Comparison of ENCODE assay signal across 8 mouse cellular contexts in the genomic region with DNA sequence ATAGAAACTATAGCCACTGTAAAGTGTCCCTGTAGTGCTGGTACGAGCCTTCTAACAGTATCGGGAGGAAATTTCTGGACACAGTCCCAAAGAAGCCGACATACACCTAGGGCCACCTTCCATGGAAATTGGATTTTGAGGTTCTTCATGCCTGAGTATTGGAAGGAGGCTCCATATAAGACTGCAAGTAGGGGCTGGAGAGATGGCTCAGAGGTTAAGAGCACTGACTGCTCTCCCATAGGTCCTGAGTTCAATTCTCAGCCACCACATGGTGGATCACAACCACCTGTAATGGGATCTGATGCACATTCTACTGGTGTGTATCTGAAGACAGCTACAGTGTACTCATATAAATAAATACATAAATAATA. TPM values are rescaled to one million over a fixed set of nuclear protein-coding genes. Genes with fewer than 3 reads are reported as not detected.
A peak's percentile ranks its signal among the peaks of the same experiment; 100 is the strongest.
DNase-seq lines count a peak whose midpoint lies in the region; ATAC-seq and TF ChIP-seq lines count a peak whose summit lies in the region.

No protein-coding gene starts in this region.

- intact Hi-C loops in heart, postnatal 10 days (cut with DNase I), result no loop called here

- peak overlapping the region; percentile 70 for H3K4me3 ChIP-seq in heart, embryonic 15.5 days
- H3K4me3 ChIP-seq in G1E (ENCODE audit: low read depth, low read length), result peak overlapping the region; percentile 73
- H3K4me3 ChIP-seq in forebrain, postnatal 0 days (ENCODE audit: low read depth, low read length), result peak overlapping the region; percentile 62
- H3K4me3 ChIP-seq in midbrain, embryonic 10.5 days, result peak overlapping the region; percentile 66

- no peak for ATAC-seq in heart, embryonic 15.5 days (replicated peaks; ENCODE audit: insufficient number of reproducible peaks, insufficient read depth, low FRiP score, low read depth)
- ATAC-seq in G1E (ENCODE audit: extremely low read depth, insufficient number of reproducible peaks, low FRiP score, poor library complexity, severe bottlenecking), result no peak
- ATAC-seq in forebrain, postnatal 0 days, result no peak; the same call in 1 of the 2 replicates

- no peak for DNase-seq in heart, postnatal 10 days
- no peak for DNase-seq in G1E (ENCODE audit: low spot score)
- no peak for DNase-seq in forebrain, postnatal 0 days
- DNase-seq in midbrain, embryonic 10.5 days (ENCODE audit: low spot score), result no peak
- DNase-seq in left cerebral cortex, adult 8-10 months (ENCODE audit: low spot score in 2 of 2), result no peak
- DNase-seq in B cell, adult 2 months, result no peak
- no peak for DNase-seq in layer of hippocampus, postnatal 10 days (ENCODE audit: low spot score in 2 of 2)

- no peak for TF ChIP-seq CTCF in G1E (IDR thresholded peaks at IDR 0.05; ENCODE audit: low read depth, low read length)
- no peak for TF ChIP-seq CTCF in forebrain, postnatal 0 days (IDR thresholded peaks at IDR 0.05; ENCODE audit: low read depth)

- peak overlapping the region; percentile 99 for H3K27ac ChIP-seq in heart, embryonic 15.5 days
- H3K27ac ChIP-seq in forebrain, postnatal 0 days (ENCODE audit: low read depth, low read length), result peak overlapping the region; percentile 98
- H3K27ac ChIP-seq in midbrain, embryonic 10.5 days (replicated peaks), result peak overlapping the region; percentile 93

- no peaks in the 10 kb centered on the region for H3K9me3 ChIP-seq in heart, embryonic 15.5 days (replicated peaks)
- peaks cover 5% of the 10 kb centered on the region; the same call in 1 of the 2 replicates for H3K9me3 ChIP-seq in G1E (replicated peaks)
- no peaks in the 10 kb centered on the region for H3K9me3 ChIP-seq in forebrain, postnatal 0 days (ENCODE audit: low read length)
- H3K9me3 ChIP-seq in midbrain, embryonic 10.5 days (replicated peaks), result peaks cover 10% of the 10 kb centered on the region

- H3K9ac ChIP-seq in heart, embryonic 15.5 days, result peak overlapping the region; percentile 70
- peak overlapping the region; percentile 65 for H3K9ac ChIP-seq in forebrain, postnatal 0 days

- H3K27me3 ChIP-seq in heart, embryonic 15.5 days, result no peaks in the 10 kb centered on the region
- no peaks in the 10 kb centered on the region for H3K27me3 ChIP-seq in G1E (ENCODE audit: insufficient read depth, low read length)
- no peaks in the 10 kb centered on the region for H3K27me3 ChIP-seq in forebrain, postnatal 0 days (ENCODE audit: insufficient read depth, low read length)
- no peaks in the 10 kb centered on the region for H3K27me3 ChIP-seq in midbrain, embryonic 10.5 days (ENCODE audit: low read depth, poor library complexity, severe bottlenecking)

- peaks cover 10% of the 10 kb centered on the region for H3K4me1 ChIP-seq in heart, embryonic 15.5 days (replicated peaks)
- peaks cover 55% of the 10 kb centered on the region for H3K4me1 ChIP-seq in G1E (ENCODE audit: insufficient read depth, low read depth, low read length)
- H3K4me1 ChIP-seq in forebrain, postnatal 0 days (ENCODE audit: insufficient read depth), result no peaks in the 10 kb centered on the region; the same call in 1 of the 2 replicates
- H3K4me1 ChIP-seq in midbrain, embryonic 10.5 days, result peaks cover 20% of the 10 kb centered on the region

- peaks cover 10% of the 10 kb centered on the region for H3K36me3 ChIP-seq in heart, embryonic 15.5 days
- H3K36me3 ChIP-seq in G1E (replicated peaks), result peaks cover 54% of the 10 kb centered on the region
- peaks cover 14% of the 10 kb centered on the region for H3K36me3 ChIP-seq in forebrain, postnatal 0 days (ENCODE audit: insufficient read depth)
- peaks cover 42% of the 10 kb centered on the region for H3K36me3 ChIP-seq in midbrain, embryonic 10.5 days

- 9% methylated on average over 3 of the region's 3 CpGs for WGBS in heart, embryonic 15.5 days
- WGBS in forebrain, postnatal 0 days, result 8% methylated on average over 3 of the region's 3 CpGs
- 24% methylated on average over 3 of the region's 3 CpGs for WGBS in midbrain, embryonic 10.5 days

- peak overlapping the region; percentile 79 for H3K4me2 ChIP-seq in heart, embryonic 15.5 days
- peak overlapping the region; percentile 45 for H3K4me2 ChIP-seq in forebrain, postnatal 0 days (ENCODE audit: low read depth)

RNA-seq across cellular contexts. Expression of a gene that starts 0.6 kb away (rescaled TPM):
- 17.1 and 23.8 TPM in 2 replicates for polyA plus RNA-seq in heart, embryonic 15.5 days (2015; fragmentation: Nextera tagmentation; extraction: Ambion mirVana)
- total RNA-seq in heart, postnatal 10 days (2021), result 10 to 100 TPM; 12.8 to 14.9 TPM
- total RNA-seq in G1E (2014; fragmentation: Nextera tagmentation) (21.7 and 77.3 TPM in 2 replicates), G1E (2017) (16.1 and 19.1 TPM in 2 replicates)
- 61.5 and 67.4 TPM in 2 replicates for polyA plus RNA-seq in G1E (2012)
- 23.9 and 31.8 TPM in 2 replicates for total RNA-seq in forebrain, postnatal 0 days (2014; rRNA removed)
- polyA plus RNA-seq in forebrain, postnatal 0 days (2015; fragmentation: Nextera tagmentation; extraction: Ambion mirVana), result 25.2 and 28.5 TPM in 2 replicates
- 29.0 and 34.1 TPM in 2 replicates for polyA plus RNA-seq in midbrain, embryonic 10.5 days (2016; fragmentation: Nextera tagmentation; extraction: Ambion mirVana)
- 10 to 100 TPM; 40.2 to 47.7 (median 43.4) TPM for total RNA-seq in left cerebral cortex, adult 8-10 months (2022)
- total RNA-seq in layer of hippocampus, postnatal 10 days (2021), result 10 to 100 TPM; 33.5 to 34.3 TPM

RNA-seq across cellular contexts. Expression of a gene that starts 30.0 kb away (rescaled TPM):
- 1.7 and 8.5 TPM in 2 replicates for polyA plus RNA-seq in heart, embryonic 15.5 days (2015; fragmentation: Nextera tagmentation; extraction: Ambion mirVana)
- total RNA-seq in heart, postnatal 10 days (2021), result 1 to 10 TPM; 1.2 to 2.2 TPM
- total RNA-seq in G1E (2014; fragmentation: Nextera tagmentation) (14.0 and 40.3 TPM in 2 replicates), G1E (2017) (20.4 and 22.9 TPM in 2 replicates)
- polyA plus RNA-seq in G1E (2012), result 66.2 and 70.4 TPM in 2 replicates
- 1.2 and 1.5 TPM in 2 replicates for total RNA-seq in forebrain, postnatal 0 days (2014; rRNA removed)
- polyA plus RNA-seq in forebrain, postnatal 0 days (2015; fragmentation: Nextera tagmentation; extraction: Ambion mirVana), result 0.88 and 1.1 TPM in 2 replicates
- 3.3 and 4.0 TPM in 2 replicates for polyA plus RNA-seq in midbrain, embryonic 10.5 days (2016; fragmentation: Nextera tagmentation; extraction: Ambion mirVana)
- total RNA-seq in left cerebral cortex, adult 8-10 months (2022), result 1 to 10 TPM in 1 of 4 experiments, under 1 TPM in 3; 0.50 to 1.0 (median 0.53) TPM
- total RNA-seq in layer of hippocampus, postnatal 10 days (2021), result under 1 TPM; 0.33 to 0.46 TPM

RNA-seq across cellular contexts. Expression of a gene that starts 51.1 kb away (rescaled TPM):
- polyA plus RNA-seq in heart, embryonic 15.5 days (2015; fragmentation: Nextera tagmentation; extraction: Ambion mirVana), result 0.09 TPM in 1 of 2 replicates, not detected in the other
- total RNA-seq in heart, postnatal 10 days (2021), result not detected
- not detected in 2 replicates for total RNA-seq in G1E (2014; fragmentation: Nextera tagmentation)
- not detected in 2 replicates for total RNA-seq in G1E (2017)
- not detected in 2 replicates for polyA plus RNA-seq in G1E (2012)
- not detected in 2 replicates for total RNA-seq in forebrain, postnatal 0 days (2014; rRNA removed)
- polyA plus RNA-seq in forebrain, postnatal 0 days (2015; fragmentation: Nextera tagmentation; extraction: Ambion mirVana), result not detected in 2 replicates
- polyA plus RNA-seq in midbrain, embryonic 10.5 days (2016; fragmentation: Nextera tagmentation; extraction: Ambion mirVana), result not detected in 2 replicates
- not detected for total RNA-seq in left cerebral cortex, adult 8-10 months (2022)
- not detected for total RNA-seq in layer of hippocampus, postnatal 10 days (2021)

RNA-seq across cellular contexts. Expression of a gene that starts 52.0 kb away (rescaled TPM):
- not detected in 2 replicates for polyA plus RNA-seq in heart, embryonic 15.5 days (2015; fragmentation: Nextera tagmentation; extraction: Ambion mirVana)
- total RNA-seq in heart, postnatal 10 days (2021), result not detected
- total RNA-seq in G1E (2014; fragmentation: Nextera tagmentation) (2.0 TPM in 1 of 2 replicates, not detected in the other), G1E (2017) (0.33 TPM in 1 of 2 replicates, not detected in the other)
- 0.06 and 0.09 TPM in 2 replicates for polyA plus RNA-seq in G1E (2012)
- total RNA-seq in forebrain, postnatal 0 days (2014; rRNA removed), result not detected in 2 replicates
- not detected in 2 replicates for polyA plus RNA-seq in forebrain, postnatal 0 days (2015; fragmentation: Nextera tagmentation; extraction: Ambion mirVana)
- not detected in 2 replicates for polyA plus RNA-seq in midbrain, embryonic 10.5 days (2016; fragmentation: Nextera tagmentation; extraction: Ambion mirVana)
- under 1 TPM in 1 of 4 experiments, not detected in 3; 0.21 TPM for total RNA-seq in left cerebral cortex, adult 8-10 months (2022)
- total RNA-seq in layer of hippocampus, postnatal 10 days (2021), result not detected
